Mouse (Mus musculus) stomach, postnatal 0 days (tissue): ENCODE results near the gene Cchcr1.

Experiments
- CTCF ChIP-seq: IDR thresholded peaks from 2 replicates; pipeline ENCODE4 v1.5.1; 2016; ENCODE audit warnings: antibody characterized with exemption, low read depth, mild to moderate bottlenecking, moderate library complexity
- EP300 ChIP-seq: optimal IDR thresholded peaks from 2 replicates; pipeline ENCODE3; 2016; ENCODE audit warnings: antibody characterized with exemption

DNA sequence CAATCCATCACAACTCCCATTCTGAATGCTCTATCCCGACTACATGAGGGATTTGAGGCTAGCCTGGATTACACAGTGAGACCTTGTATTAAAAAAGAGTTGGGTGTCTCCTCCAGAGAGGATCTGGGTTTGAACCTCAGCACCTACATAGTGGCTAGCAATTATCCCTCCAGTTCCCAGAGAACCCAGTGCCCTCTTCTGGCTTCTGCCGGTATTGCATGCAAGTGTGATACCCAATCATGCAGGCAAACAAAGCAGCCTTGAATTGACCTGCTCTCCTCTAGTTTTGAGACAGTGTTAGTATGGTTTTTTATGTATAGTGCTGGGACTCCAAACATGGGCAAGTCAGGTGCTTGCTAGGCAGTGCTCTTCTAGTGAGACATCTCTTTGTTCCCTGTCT is 3.0 kb upstream of the Cchcr1 start:
- no peak for TF ChIP-seq EP300
- peak; percentile 85 for TF ChIP-seq CTCF
